Mouse (Mus musculus) lung, postnatal 0 days (tissue): ENCODE results near the gene Syde2. TPM values are rescaled to one million over a fixed set of nuclear protein-coding genes. Genes with fewer than 3 reads are reported as not detected.

Experiments used
- ATAC-seq: fragments of 200-750 bp; cut with Nextera tagmentation; 2 replicates; pipeline ENCODE4 v1.8.0; 2017; ENCODE audit warnings: moderate library complexity
- DNase-seq: peaks from one replicate; pipeline ENCODE4 v3.0.0-alpha.2; 2016; ENCODE audit warnings: low spot score
- H3K27ac ChIP-seq: fragments of 300-500 bp; sonication (generic); 2 replicates; pipeline ENCODE4 v1.5.1; 2014; ENCODE audit warnings: antibody characterized with exemption, mild to moderate bottlenecking, low read length, mixed read lengths
- H3K27me3 ChIP-seq: fragments of 300-500 bp; sonication (generic); replicated peaks from 2 replicates; pipeline ENCODE4 v1.6.1; 2014; ENCODE audit warnings: low read length, mixed read lengths; ENCODE audit not compliant: insufficient read depth
- H3K36me3 ChIP-seq: fragments of 300-500 bp; sonication (generic); 2 replicates; pipeline ENCODE4 v1.6.1; 2014; ENCODE audit warnings: low read length, mixed read lengths; ENCODE audit not compliant: insufficient read depth
- H3K4me1 ChIP-seq: fragments of 300-500 bp; sonication (generic); 2 replicates; pipeline ENCODE4 v1.6.1; 2014; ENCODE audit warnings: antibody characterized with exemption, low read depth, low read length, mixed read lengths; ENCODE audit not compliant: insufficient read depth
- H3K4me2 ChIP-seq: fragments of 300-500 bp; sonication (generic); replicated peaks from 2 replicates; pipeline ENCODE4 v1.6.1; 2014; ENCODE audit warnings: low read depth, mild to moderate bottlenecking, low read length, moderate library complexity, mixed read lengths
- H3K4me3 ChIP-seq: fragments of 300-500 bp; sonication (generic); 2 replicates; pipeline ENCODE4 v1.5.1; 2014; ENCODE audit warnings: low read depth, low read length
- H3K9ac ChIP-seq: fragments of 300-500 bp; sonication (generic); replicated peaks from 2 replicates; pipeline ENCODE4 v1.6.1; 2014; ENCODE audit warnings: low read depth, mild to moderate bottlenecking
- H3K9me3 ChIP-seq: fragments of 300-500 bp; sonication (generic); 2 replicates; pipeline ENCODE4 v1.6.1; 2016; ENCODE audit warnings: low read length, mixed read lengths
- CTCF ChIP-seq: IDR thresholded peaks from 2 replicates; pipeline ENCODE4 v1.5.1; 2016; ENCODE audit warnings: antibody characterized with exemption, mild to moderate bottlenecking
- EP300 ChIP-seq: IDR thresholded peaks from 2 replicates; pipeline ENCODE4 v1.6.1; 2016; ENCODE audit warnings: antibody characterized with exemption, mild to moderate bottlenecking, control low read depth
- WGBS: fragments of 180-500 bp; shearing (Covaris S2); extraction: QIAGEN DNeasy Blood & Tissue Kit; methylation state at CpG from one replicate; pipeline ENCODE4 v1.1.7; 2014; 5-methylcytosine and 5-hydroxymethylcytosine counted together
- polyA plus RNA-seq: library from polyadenylated mRNA; unstranded; fragments of >200 nt; fragmentation: Nextera tagmentation; extraction: Ambion mirVana; gene quantifications from 2 replicates; pipeline ENCODE4 v1.2.1, GENCODE M21; 2015

The Syde2 gene
- polyA plus RNA-seq, 1 experiment from 2014 or later, result 3.1 TPM

GRCm38 (mm10) chr3:146053082-146053814, 65.6 kb downstream of the Syde2 start:
- no peak overlapping the region for H3K4me2 ChIP-seq
- DNase-seq, result no peak
- no peak overlapping the region for H3K27ac ChIP-seq
- H3K4me1 ChIP-seq, result 0 out of 2 replicates have a peak, but pooled peaks cover 4% of the 10 kb centered on the region
- H3K36me3 ChIP-seq, result no peaks in the 10 kb centered on the region
- no peak overlapping the region for H3K9ac ChIP-seq
- TF ChIP-seq EP300 (no peak), CTCF (peak; percentile 32)
- no peak for ATAC-seq
- H3K4me3 ChIP-seq, result no peak overlapping the region
- no peaks in the 10 kb centered on the region for H3K27me3 ChIP-seq
- no peaks in the 10 kb centered on the region for H3K9me3 ChIP-seq
- 63% methylated on average over 6 of the region's 6 CpGs for WGBS

- H3K4me2 ChIP-seq, result no peak overlapping the region
- no peaks in the 10 kb centered on the region for H3K27me3 ChIP-seq
- H3K27ac ChIP-seq, result no peak overlapping the region
- H3K4me1 ChIP-seq, result 0 out of 2 replicates have a peak, but pooled peaks cover 4% of the 10 kb centered on the region
- DNase-seq (no peak), ATAC-seq (no peak)
- TF ChIP-seq EP300, result no peak
- TF ChIP-seq CTCF, result no peak
- no peaks in the 10 kb centered on the region for H3K9me3 ChIP-seq
- H3K36me3 ChIP-seq, result no peaks in the 10 kb centered on the region
- H3K9ac ChIP-seq, result no peak overlapping the region
- WGBS, result 79% methylated on average over 2 of the region's 2 CpGs
- H3K4me3 ChIP-seq, result no peak overlapping the region
Measured at GRCm38 (mm10) chr3:146053873-146054272, 66.2 kb downstream of the Syde2 start.

- Histone ChIP-seq H3K9ac (no peak overlapping the region), H3K4me3 (no peak overlapping the region), H3K4me1 (no peaks in the 10 kb centered on the region), H3K36me3 (no peaks in the 10 kb centered on the region), H3K27me3 (no peaks in the 10 kb centered on the region), H3K27ac (no peak overlapping the region), H3K9me3 (no peaks in the 10 kb centered on the region), H3K4me2 (no peak overlapping the region)
- no peak for TF ChIP-seq CTCF
- no peak for TF ChIP-seq EP300
- WGBS, result 65% methylated on average over 7 of the region's 7 CpGs
- no peak for ATAC-seq
- DNase-seq, result no peak
Measured at GRCm38 (mm10) chr3:146057131-146057530, 69.5 kb downstream of the Syde2 start.

GRCm38 (mm10) chr3:146058263-146058662, 70.6 kb downstream of the Syde2 start:
- Histone ChIP-seq H3K4me2 (no peak overlapping the region), H3K27me3 (no peaks in the 10 kb centered on the region), H3K36me3 (no peaks in the 10 kb centered on the region), H3K4me1 (no peaks in the 10 kb centered on the region), H3K4me3 (no peak overlapping the region), H3K9ac (no peak overlapping the region), H3K9me3 (no peaks in the 10 kb centered on the region), H3K27ac (no peak overlapping the region)
- DNase-seq (peak; percentile 77), ATAC-seq (0 out of 2 replicates have a peak, but pooled peaks have one; percentile 30)
- TF ChIP-seq EP300 (no peak), CTCF (peak; percentile 80)
- WGBS, result 18% methylated on average over 4 of the region's 4 CpGs

- H3K4me1 ChIP-seq, result no peaks in the 10 kb centered on the region
- 62% methylated on average over 15 of the region's 15 CpGs for whole genome bisulfite sequencing
- H3K9ac ChIP-seq, result no peak overlapping the region
- H3K4me3 ChIP-seq, result no peak overlapping the region
- H3K9me3 ChIP-seq, result no peaks in the 10 kb centered on the region
- H3K36me3 ChIP-seq, result no peaks in the 10 kb centered on the region
- no peaks in the 10 kb centered on the region for H3K27me3 ChIP-seq
- TF ChIP-seq CTCF (no peak), EP300 (no peak)
- H3K27ac ChIP-seq, result no peak overlapping the region
- ATAC-seq (no peak), DNase-seq (no peak)
- peak overlapping the region; percentile 30; the same call in 1 of the 2 replicates for H3K4me2 ChIP-seq
Measured at GRCm38 (mm10) chr3:146059356-146059926, 71.8 kb downstream of the Syde2 start.

- no peak overlapping the region for H3K4me2 ChIP-seq
- no peak overlapping the region for H3K4me3 ChIP-seq
- ATAC-seq (no peak), DNase-seq (no peak)
- H3K27ac ChIP-seq, result no peak overlapping the region
- H3K27me3 ChIP-seq, result no peaks in the 10 kb centered on the region
- H3K36me3 ChIP-seq, result no peaks in the 10 kb centered on the region
- H3K4me1 ChIP-seq, result no peaks in the 10 kb centered on the region
- WGBS, result 79% methylated on average over 11 of the region's 11 CpGs
- TF ChIP-seq EP300 (no peak), CTCF (no peak)
- H3K9ac ChIP-seq, result no peak overlapping the region
- no peaks in the 10 kb centered on the region for H3K9me3 ChIP-seq
Measured at GRCm38 (mm10) chr3:146063146-146063545, 75.5 kb downstream of the Syde2 start.
